23 mouse cellular contexts compared by ENCODE assay signal in genomic region chr4:59350354-59350753, GRCm38 (mm10).
"Had no signal": no experiment of that assay in that cellular context is flagged by ENCODE, and none has a peak within 500 bp of the region (broad histone marks: within the 10 kb centered on the region; RNA-seq: fewer than 3 reads in every experiment).

No protein-coding gene starts in this region.

- H3K4me2 ChIP-seq: embryonic facial prominence, embryonic 12.5 days; embryonic facial prominence, embryonic 13.5 days; embryonic facial prominence, embryonic 15.5 days; forebrain, embryonic 12.5 days; forebrain, embryonic 13.5 days; forebrain, embryonic 15.5 days had no signal

- H3K9me3 ChIP-seq: embryonic facial prominence, embryonic 10.5 days; embryonic facial prominence, embryonic 12.5 days; embryonic facial prominence, embryonic 13.5 days; embryonic facial prominence, embryonic 15.5 days; forebrain, embryonic 10.5 days; forebrain, embryonic 12.5 days; forebrain, embryonic 13.5 days; forebrain, embryonic 15.5 days had no signal

- H3K9ac ChIP-seq: embryonic facial prominence, embryonic 12.5 days; embryonic facial prominence, embryonic 13.5 days; embryonic facial prominence, embryonic 15.5 days; forebrain, embryonic 12.5 days; forebrain, embryonic 13.5 days; forebrain, embryonic 15.5 days; forebrain, postnatal 0 days had no signal

- H3K27ac ChIP-seq: embryonic facial prominence, embryonic 10.5 days; embryonic facial prominence, embryonic 12.5 days; embryonic facial prominence, embryonic 13.5 days; embryonic facial prominence, embryonic 15.5 days; forebrain, embryonic 10.5 days; forebrain, embryonic 12.5 days; forebrain, embryonic 13.5 days; forebrain, embryonic 15.5 days; gastrocnemius, adult 2 months; heart, adult 2 months had no signal

- H3K4me3 ChIP-seq: embryonic facial prominence, embryonic 10.5 days; embryonic facial prominence, embryonic 12.5 days; embryonic facial prominence, embryonic 13.5 days; embryonic facial prominence, embryonic 15.5 days; erythroblast, embryonic 14.5 days; forebrain, embryonic 10.5 days; forebrain, embryonic 12.5 days; forebrain, embryonic 13.5 days; forebrain, embryonic 15.5 days; heart, adult 2 months had no signal

- H3K27me3 ChIP-seq: embryonic facial prominence, embryonic 12.5 days; embryonic facial prominence, embryonic 13.5 days; embryonic facial prominence, embryonic 15.5 days; forebrain, embryonic 12.5 days; forebrain, embryonic 13.5 days; forebrain, embryonic 15.5 days had no signal

- DNase-seq: cerebellum, adult 8-10 months; cerebellum, adult 9-10 months; cerebellum, adult 9-11 months; cerebellum, postnatal 10 days; cerebellum, postnatal 14 days; cerebellum, postnatal 25 days; cerebellum, postnatal 36 days; embryo, embryonic 11 days; forebrain, postnatal 0 days; gastrocnemius, adult 2 months; gastrocnemius, postnatal 10 days; gastrocnemius, postnatal 25 days; heart, adult 18-20 months had no signal

- H3K4me1 ChIP-seq: embryonic facial prominence, embryonic 10.5 days; embryonic facial prominence, embryonic 12.5 days; embryonic facial prominence, embryonic 13.5 days; embryonic facial prominence, embryonic 15.5 days; forebrain, embryonic 10.5 days; forebrain, embryonic 12.5 days; forebrain, embryonic 13.5 days; forebrain, embryonic 15.5 days had no signal

- H3K36me3 ChIP-seq: embryonic facial prominence, embryonic 10.5 days; embryonic facial prominence, embryonic 12.5 days; embryonic facial prominence, embryonic 13.5 days; embryonic facial prominence, embryonic 15.5 days; forebrain, embryonic 10.5 days; forebrain, embryonic 12.5 days; forebrain, embryonic 15.5 days had no signal
